In genomic region chr10:88883721-88884120, GRCm38 (mm10) we compare ENCODE assay signal across 17 mouse cellular contexts. TPM values are rescaled to one million over a fixed set of nuclear protein-coding genes. Genes with fewer than 3 reads are reported as not detected.
"Had no signal": no experiment of that assay in that cellular context is flagged by ENCODE, and none has a peak within 500 bp of the region (broad histone marks: within the 10 kb centered on the region; RNA-seq: fewer than 3 reads in every experiment).

No protein-coding gene starts in this region.

- H3K36me3 ChIP-seq: neural tube, embryonic 15.5 days; stomach, embryonic 15.5 days had no signal

- DNase-seq: retina, postnatal 1 day; right cerebral cortex, adult 18-20 months; right cerebral cortex, postnatal 14 days; right cerebral cortex, postnatal 25 days; right cerebral cortex, postnatal 4 days; spleen, adult 18-20 months; thymus, adult 18-20 months; thymus, adult 2 months; thymus, postnatal 14 days; thymus, postnatal 25 days; thymus, postnatal 36 days; thymus, postnatal 4 days had no signal

- H3K4me3 ChIP-seq: neural tube, embryonic 15.5 days; stomach, embryonic 15.5 days had no signal

- H3K27ac ChIP-seq: neural tube, embryonic 15.5 days; stomach, embryonic 15.5 days; stomach, postnatal 0 days had no signal

- H3K4me1 ChIP-seq: stomach, embryonic 15.5 days had no signal

RNA-seq across cellular contexts. Expression of gene Slc5a8, which starts 2.1 kb away (rescaled TPM):
- polyA plus RNA-seq: spleen, adult 2 months; testis, adult 2 months had no signal
